Mouse (Mus musculus) liver, embryonic 14.5 days (tissue): ENCODE results near the gene Cadm4. TPM values are rescaled to one million over a fixed set of nuclear protein-coding genes. Genes with fewer than 3 reads are reported as not detected.

Source experiments
- ATAC-seq: fragments of 200-750 bp; cut with Nextera tagmentation; 2 replicates; pipeline ENCODE4 v1.8.0; 2017; ENCODE audit warnings: moderate number of reproducible peaks, mild to moderate bottlenecking, moderate library complexity; ENCODE audit not compliant: insufficient read depth
- DNase-seq, 3 experiments: peaks; one replicate each; pipeline ENCODE4 v3.0.0-alpha.2; 2012 to 2013; ENCODE audit warnings: low read depth in 3 of 3, low spot score in 3 of 3
- H3K27ac ChIP-seq: fragments of 300-500 bp; sonication (generic); 2 replicates; pipeline ENCODE4 v1.5.1; 2014; ENCODE audit warnings: moderate library complexity, mild to moderate bottlenecking, control low read depth, inconsistent platforms
- H3K27me3 ChIP-seq: fragments of 300-500 bp; sonication (generic); 2 replicates; pipeline ENCODE4 v1.6.1; 2014; ENCODE audit warnings: mild to moderate bottlenecking, low read length, moderate library complexity; ENCODE audit not compliant: control insufficient read depth, insufficient read depth
- H3K36me3 ChIP-seq: fragments of 300-500 bp; sonication (generic); replicated peaks from 2 replicates; pipeline ENCODE4 v1.6.1; 2014; ENCODE audit warnings: low read depth; ENCODE audit not compliant: control insufficient read depth, insufficient read depth
- H3K4me1 ChIP-seq, 2 experiments: fragments of 200-500 bp in 1 of 2; fragments of 300-500 bp in 1 of 2; sonication (generic) in 1 of 2; replicated peaks; 2 replicates each; pipeline ENCODE4 v1.6.1; 2012 to 2014; ENCODE audit warnings: antibody characterized with exemption in 1 of 2, inconsistent platforms in 1 of 2, low read length in 1 of 2; ENCODE audit not compliant: control insufficient read depth in 2 of 2, insufficient read depth in 2 of 2
- H3K4me2 ChIP-seq: fragments of 300-500 bp; sonication (generic); 2 replicates; pipeline ENCODE4 v1.6.1; 2014; ENCODE audit warnings: low read depth, mild to moderate bottlenecking, control low read depth, moderate library complexity
- H3K4me3 ChIP-seq, 2 experiments: fragments of 200-500 bp in 1 of 2; fragments of 300-500 bp in 1 of 2; sonication (generic) in 1 of 2; 2 replicates each; pipeline ENCODE4 v1.5.1; 2012 to 2014; ENCODE audit warnings: low read depth in 2 of 2, low read length in 2 of 2, mild to moderate bottlenecking in 2 of 2, control low read depth in 1 of 2, inconsistent platforms in 1 of 2, moderate library complexity in 1 of 2; ENCODE audit not compliant: insufficient read depth in 1 of 2
- H3K9ac ChIP-seq: fragments of 300-500 bp; sonication (generic); replicated peaks from 2 replicates; pipeline ENCODE4 v1.6.1; 2014; ENCODE audit warnings: mild to moderate bottlenecking, control low read depth, moderate library complexity
- H3K9me3 ChIP-seq: fragments of 300-500 bp; sonication (generic); 2 replicates; pipeline ENCODE4 v1.6.1; 2016; ENCODE audit warnings: low read length, mixed read lengths; ENCODE audit not compliant: control insufficient read depth
- CTCF ChIP-seq: IDR thresholded peaks from 2 replicates; pipeline ENCODE4 v1.5.1; 2016; ENCODE audit warnings: antibody characterized with exemption, low read depth, control low read depth
- EP300 ChIP-seq: IDR thresholded peaks from 2 replicates; pipeline ENCODE4 v1.6.1; 2016; ENCODE audit warnings: antibody characterized with exemption, low read depth
- WGBS: fragments of 180-500 bp; shearing (Covaris S2); extraction: QIAGEN DNeasy Blood & Tissue Kit; methylation state at CpG from one replicate; pipeline ENCODE4 v1.1.7; 2014; ENCODE audit not compliant: insufficient replicate concordance; 5-methylcytosine and 5-hydroxymethylcytosine counted together
- polyA plus RNA-seq, 2 experiments: library from polyadenylated mRNA; depleted of rRNA in 1 of 2; stranded (reverse) in 1 of 2; unstranded in 1 of 2; fragments of >200 nt; fragmentation: Nextera tagmentation in 1 of 2; extraction: Ambion mirVana in 1 of 2; gene quantifications; 2 replicates each; pipeline versions ENCODE4 v1.2.1 to v1.2.3; 2012 to 2014

The Cadm4 gene
- polyA plus RNA-seq (2012; rRNA removed) (0.43 and 0.48 TPM in 2 replicates), polyA plus RNA-seq (2014; fragmentation: Nextera tagmentation; extraction: Ambion mirVana) (0.05 TPM in 1 of 2 replicates, not detected in the other)

- under 1% methylated on average over 75 of the region's 83 CpGs for WGBS
- ATAC-seq, result peak; percentile 70
- Histone ChIP-seq H3K27ac (no peak within 1 kb of the TSS), H3K4me2 (peak within 1 kb of the TSS; percentile 58), H3K36me3 (no peaks in the 10 kb centered on the region), H3K27me3 (peaks cover 38% of the 10 kb centered on the region), H3K4me3 (peak within 1 kb of the TSS; percentile 41 to 54), H3K9ac (no peak within 1 kb of the TSS; the same call in 1 of the 2 replicates), H3K9me3 (no peaks in the 10 kb centered on the region; the same call in 1 of the 2 replicates), H3K4me1 (peaks cover 0 to 2% of the 10 kb centered on the region in 2 experiments; a peak in 1 of 4 replicates)
- TF ChIP-seq CTCF (no peak), EP300 (no peak)
- peak in 2 of 3 experiments; percentile 39 for DNase-seq
Observed at GRCm38 (mm10) chr7:24481474-24482207, at the start of gene Cadm4. TSS of gene Cadm4 (plus strand) at chr7:24482023.

GRCm38 (mm10) chr7:24435305-24435704 is 46.5 kb upstream of the Cadm4 start:
- no peaks in the 10 kb centered on the region for H3K9me3 ChIP-seq
- H3K9ac ChIP-seq, result no peak overlapping the region
- peaks cover 10% of the 10 kb centered on the region for H3K27me3 ChIP-seq
- no peaks in the 10 kb centered on the region for H3K36me3 ChIP-seq
- no peaks in the 10 kb centered on the region for H3K4me1 ChIP-seq
- no peak for ATAC-seq
- H3K4me3 ChIP-seq, result no peak overlapping the region
- H3K27ac ChIP-seq, result no peak overlapping the region
- no peak overlapping the region for H3K4me2 ChIP-seq
- TF ChIP-seq CTCF, result no peak
- TF ChIP-seq EP300, result no peak
- DNase-seq, result no peak
- 63% methylated on average over 5 of the region's 5 CpGs for WGBS

GRCm38 (mm10) chr7:24437981-24438380 is 43.8 kb upstream of the Cadm4 start:
- H3K27ac ChIP-seq, result no peak overlapping the region
- H3K36me3 ChIP-seq, result no peaks in the 10 kb centered on the region
- no peaks in the 10 kb centered on the region for H3K4me1 ChIP-seq
- peaks cover 3% of the 10 kb centered on the region for H3K27me3 ChIP-seq
- H3K4me2 ChIP-seq, result no peak overlapping the region
- no peak for ATAC-seq
- H3K9ac ChIP-seq, result no peak overlapping the region
- H3K9me3 ChIP-seq, result no peaks in the 10 kb centered on the region
- H3K4me3 ChIP-seq, result no peak overlapping the region
- WGBS, result 46% methylated on average over 10 of the region's 10 CpGs
- TF ChIP-seq EP300, result no peak
- TF ChIP-seq CTCF, result no peak
- no peak for DNase-seq

- ATAC-seq, result no peak
- 69% methylated on average over 6 of the region's 6 CpGs for whole genome bisulfite sequencing
- Histone ChIP-seq H3K4me3 (no peak overlapping the region), H3K4me2 (no peak overlapping the region), H3K9me3 (no peaks in the 10 kb centered on the region), H3K27me3 (no peaks in the 10 kb centered on the region), H3K27ac (no peak overlapping the region), H3K4me1 (no peaks in the 10 kb centered on the region), H3K36me3 (no peaks in the 10 kb centered on the region), H3K9ac (no peak overlapping the region)
- TF ChIP-seq EP300 (no peak), CTCF (no peak)
- no peak for DNase-seq
Observed at GRCm38 (mm10) chr7:24439191-24439590, 42.6 kb upstream of the Cadm4 start.

GRCm38 (mm10) chr7:24439891-24440290 is 41.9 kb upstream of the Cadm4 start:
- 49% methylated on average over 7 of the region's 7 CpGs for WGBS
- H3K9me3 ChIP-seq, result no peaks in the 10 kb centered on the region
- H3K4me3 ChIP-seq, result no peak overlapping the region
- H3K27ac ChIP-seq, result no peak overlapping the region
- H3K27me3 ChIP-seq, result no peaks in the 10 kb centered on the region
- no peak overlapping the region for H3K4me2 ChIP-seq
- no peaks in the 10 kb centered on the region for H3K36me3 ChIP-seq
- H3K4me1 ChIP-seq, result no peaks in the 10 kb centered on the region
- no peak for ATAC-seq
- TF ChIP-seq EP300 (no peak), CTCF (no peak)
- no peak overlapping the region for H3K9ac ChIP-seq
- no peak for DNase-seq
